Mouse (Mus musculus) erythroid progenitor cell, adult 5-6 weeks (primary cell): ENCODE results near the gene Angel1. TPM values are rescaled to one million over a fixed set of nuclear protein-coding genes. Genes with fewer than 3 reads are reported as not detected.

ENCODE experiments used
- ATAC-seq: replicated peaks from 2 replicates; pipeline ENCODE4 v1.8.0; 2016; ENCODE audit warnings: moderate number of reproducible peaks, mild to moderate bottlenecking, moderate TSS enrichment, inconsistent platforms; ENCODE audit not compliant: poor library complexity, low FRiP score, severe bottlenecking
- total RNA-seq, 2 experiments: library from RNA; stranded (forward) in 1 of 2; stranded (reverse) in 1 of 2; fragments of 150-400 nt in 1 of 2; fragments of 186-747, 209-891 nt in 1 of 2; gene quantifications; 2 replicates each; pipeline versions ENCODE4 v1.2.3 to v1.2.4; 2015 to 2017; ENCODE audit warnings: low replicate concordance in 2 of 2

Angel1 gene
- total RNA-seq, 2 experiments from 2014 or later = not detected

DNA sequence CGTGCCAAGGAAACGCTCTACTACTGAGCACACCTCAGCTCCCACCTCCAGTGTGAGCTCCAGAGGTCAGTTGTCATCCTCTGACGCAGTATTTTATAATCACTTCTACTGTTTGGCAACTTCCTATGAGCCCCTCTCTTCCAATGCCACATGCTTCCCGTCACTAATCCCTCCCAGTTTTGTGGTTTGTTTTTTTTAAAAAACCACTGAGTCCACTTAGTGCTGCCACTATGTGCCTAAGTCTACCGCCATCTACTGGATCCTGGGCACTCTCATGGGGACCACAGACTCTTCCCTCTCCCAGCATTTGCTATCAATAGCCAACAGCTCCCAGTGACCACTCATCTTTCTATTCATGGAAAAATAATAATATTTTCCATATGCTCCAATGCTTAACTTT, 12.2 kb downstream of the Angel1 start:
- ATAC-seq = no peak

DNA sequence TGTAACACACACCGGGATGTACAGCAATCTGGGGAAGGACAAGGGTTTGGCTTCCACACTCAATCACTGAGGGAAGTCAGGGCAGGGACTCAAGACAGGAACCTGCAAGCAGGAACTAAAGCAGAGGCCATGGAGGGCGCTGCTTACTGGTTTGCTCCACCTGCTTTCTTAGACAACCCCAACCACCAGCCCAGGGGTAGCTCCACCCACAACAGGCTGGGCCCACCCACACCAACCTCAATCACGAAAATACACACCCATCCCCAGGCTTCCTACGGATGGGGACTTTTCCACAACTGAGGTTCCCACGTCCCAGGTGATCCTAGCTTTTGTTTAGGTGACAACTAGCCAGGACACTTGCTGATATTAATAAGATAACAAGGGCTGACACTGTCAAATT, 20.4 kb downstream of the Angel1 start:
- no peak for ATAC-seq

DNA sequence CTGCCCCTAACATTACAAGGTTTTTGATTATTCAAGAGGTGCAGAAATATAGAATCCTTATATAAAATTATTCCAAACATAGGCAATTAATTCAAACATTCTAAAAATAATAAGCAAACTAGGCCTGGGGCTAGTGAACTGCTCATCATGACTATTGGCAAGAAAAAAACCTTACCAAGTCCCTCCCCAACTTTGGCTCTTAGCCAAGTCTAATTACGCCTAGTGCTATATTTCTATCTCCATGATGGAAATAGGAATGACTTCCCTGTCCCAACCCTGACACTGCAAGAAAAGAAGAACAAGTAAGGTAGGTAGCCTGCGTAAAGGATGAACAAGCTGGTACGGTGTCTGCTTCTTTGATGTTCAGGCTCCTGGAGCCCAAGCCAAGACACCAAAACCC, 23.6 kb downstream of the Angel1 start:
- no peak for ATAC-seq

DNA sequence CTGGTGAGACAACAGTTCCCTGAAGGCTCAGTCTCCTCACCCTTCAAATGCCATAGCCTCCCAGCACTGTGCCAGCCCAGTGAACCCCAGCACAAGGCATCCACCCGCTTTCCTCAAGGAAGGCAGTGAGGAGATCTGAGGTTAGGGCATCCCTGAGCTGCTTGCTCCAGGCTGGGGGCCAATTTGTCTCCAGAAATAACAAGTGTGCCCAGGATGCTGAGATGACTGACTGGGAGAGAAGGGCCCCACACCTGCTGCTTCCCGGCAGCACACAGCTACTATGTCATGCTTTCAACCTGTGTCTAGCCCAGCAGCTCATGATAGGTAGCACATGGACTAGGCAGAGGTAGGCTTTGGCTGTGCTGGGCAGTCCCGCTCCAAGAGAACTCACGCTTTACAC, 24.8 kb downstream of the Angel1 start:
- no peak for ATAC-seq

DNA sequence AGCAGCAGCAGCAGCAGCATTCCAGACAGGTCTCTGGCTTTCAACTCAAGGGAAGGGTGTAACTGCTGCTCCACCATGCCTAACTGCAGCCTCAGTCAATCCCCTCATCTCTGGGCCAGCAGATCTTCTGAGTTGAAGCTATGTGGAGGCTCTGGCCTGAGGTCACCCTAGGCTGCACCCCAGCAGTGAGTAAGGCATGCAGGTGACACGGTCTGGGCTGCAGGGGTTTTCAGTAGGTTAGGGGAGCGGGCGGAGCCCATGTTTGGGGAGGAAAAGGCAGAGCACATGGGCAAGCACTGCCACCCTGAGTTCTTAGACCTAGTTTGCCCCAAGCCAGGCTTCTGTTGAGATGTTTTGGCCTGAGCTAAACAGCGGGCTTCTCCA, 25.3 kb downstream of the Angel1 start:
- no peak for ATAC-seq

DNA sequence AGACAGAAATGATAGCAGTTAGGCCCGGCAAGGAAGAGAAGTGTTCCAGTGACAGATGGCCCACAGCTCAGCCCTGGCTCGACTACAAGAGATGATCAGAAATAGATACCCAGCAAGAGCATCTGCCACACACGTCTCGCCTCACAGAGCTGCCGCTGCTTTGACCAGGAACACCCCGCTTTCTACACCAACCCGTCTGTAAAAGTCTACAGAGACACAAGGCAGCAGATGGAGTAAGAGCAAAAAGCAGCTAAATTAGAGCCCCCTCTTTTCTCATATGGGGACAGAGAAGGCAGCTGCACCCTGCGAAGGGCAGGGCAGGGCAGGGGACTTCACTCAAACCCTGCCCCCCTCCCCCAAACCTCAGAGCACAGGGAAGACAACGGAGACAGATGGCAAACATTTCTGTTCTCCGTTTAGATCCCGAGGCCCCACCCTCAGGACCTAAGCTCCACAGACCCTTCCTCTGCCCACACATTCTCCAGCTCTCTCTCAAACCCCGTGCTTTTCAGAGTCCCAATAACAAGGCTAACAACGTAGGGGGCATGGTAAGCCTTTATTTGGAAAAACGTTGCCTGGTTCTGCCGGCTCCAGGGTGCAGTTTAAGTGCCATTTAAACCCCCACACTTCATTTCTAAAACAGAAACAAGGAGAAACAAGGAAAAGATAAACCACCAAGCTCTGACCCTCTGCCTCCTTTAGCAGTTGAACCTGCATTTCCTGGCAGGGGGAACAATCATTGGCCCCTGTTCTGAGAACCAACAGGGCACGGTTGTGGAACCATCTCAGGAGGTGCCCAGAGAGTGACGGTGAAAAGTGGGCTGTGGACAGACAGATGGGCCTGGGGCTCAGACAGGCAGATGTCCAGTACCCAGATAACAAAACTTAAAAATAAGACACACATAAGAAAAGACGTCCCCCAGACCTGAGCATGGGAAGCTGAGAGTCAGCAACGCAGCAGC, 26.0 kb downstream of the Angel1 start:
- no peak for ATAC-seq

DNA sequence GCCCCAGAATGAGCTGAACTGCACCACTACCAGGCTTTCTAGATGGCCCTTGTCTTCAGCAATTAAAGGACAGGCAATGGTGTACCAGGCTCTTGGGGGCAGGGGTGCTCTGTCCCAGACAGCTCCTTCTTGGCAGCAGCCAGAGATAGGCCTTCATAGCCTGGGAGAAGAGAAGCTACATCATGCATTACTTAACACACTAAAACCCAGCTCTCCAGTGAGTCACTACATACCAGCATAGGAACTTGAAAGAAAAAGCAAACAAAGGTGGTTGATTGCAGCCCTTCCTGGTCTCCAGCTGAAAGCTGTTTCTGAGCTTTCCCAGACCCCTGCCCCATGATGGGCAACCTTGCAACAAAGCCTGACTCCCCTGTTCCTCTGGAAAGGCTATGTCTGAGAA, 27.7 kb downstream of the Angel1 start:
- no peak for ATAC-seq

DNA sequence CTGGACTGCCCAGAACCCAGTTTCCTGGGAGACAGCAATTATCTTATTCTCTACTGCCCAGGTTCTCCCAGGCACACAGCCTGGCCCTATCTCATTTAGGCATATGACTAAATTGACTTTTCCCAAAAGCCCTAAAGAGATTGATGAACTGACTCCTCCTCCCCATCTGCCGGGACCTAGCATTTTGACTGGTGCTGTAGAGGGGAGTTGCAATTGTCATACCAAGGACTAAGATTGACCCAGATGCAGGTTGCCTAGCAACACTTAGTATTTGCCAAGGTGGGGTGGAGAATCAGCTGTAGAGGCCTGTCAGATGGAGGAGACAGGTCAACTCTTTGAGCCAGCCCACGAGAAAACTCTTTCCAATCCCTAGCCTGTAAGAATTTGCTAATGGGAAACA, 28.3 kb downstream of the Angel1 start:
- ATAC-seq = no peak

DNA sequence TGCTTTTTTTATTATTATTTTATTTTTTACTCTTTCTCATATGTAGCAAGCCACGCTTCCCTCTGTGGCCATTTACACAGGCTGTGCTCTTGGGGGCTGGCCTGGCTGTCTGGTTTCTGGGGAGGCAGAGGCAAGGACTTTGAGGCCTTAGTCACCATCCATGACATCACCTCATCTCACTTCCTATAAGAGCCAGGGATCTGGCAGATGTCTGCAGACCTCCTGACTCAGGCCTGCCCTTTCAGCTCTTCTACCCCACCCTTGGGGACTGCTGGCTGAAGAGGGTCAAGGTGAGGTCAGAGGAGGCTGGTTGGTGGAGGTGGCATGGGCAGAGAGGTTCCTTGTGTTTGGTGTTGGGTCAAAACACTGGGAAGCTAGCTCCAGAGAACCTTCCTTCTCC, 31.8 kb downstream of the Angel1 start:
- no peak for ATAC-seq

DNA sequence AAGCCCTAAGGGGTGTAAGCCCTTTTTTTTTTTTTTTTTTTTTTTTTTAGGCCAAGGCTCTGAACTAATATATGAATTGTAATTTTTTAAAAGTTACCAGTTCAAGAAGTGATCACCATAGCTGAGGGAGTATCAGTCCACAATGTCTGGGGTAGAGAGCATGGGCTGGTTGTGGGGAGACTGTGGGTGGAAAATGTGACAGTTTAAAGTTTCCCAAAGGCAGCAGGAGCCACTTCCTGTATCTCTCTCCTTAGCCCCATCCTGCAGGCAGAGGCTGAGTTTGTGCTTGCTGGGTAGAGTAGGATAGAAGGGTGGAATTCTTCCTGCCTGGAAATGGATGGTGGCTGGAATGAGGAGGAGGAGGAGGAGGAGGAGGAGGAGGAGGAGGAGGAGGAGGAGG, 32.9 kb downstream of the Angel1 start:
- ATAC-seq = no peak

DNA sequence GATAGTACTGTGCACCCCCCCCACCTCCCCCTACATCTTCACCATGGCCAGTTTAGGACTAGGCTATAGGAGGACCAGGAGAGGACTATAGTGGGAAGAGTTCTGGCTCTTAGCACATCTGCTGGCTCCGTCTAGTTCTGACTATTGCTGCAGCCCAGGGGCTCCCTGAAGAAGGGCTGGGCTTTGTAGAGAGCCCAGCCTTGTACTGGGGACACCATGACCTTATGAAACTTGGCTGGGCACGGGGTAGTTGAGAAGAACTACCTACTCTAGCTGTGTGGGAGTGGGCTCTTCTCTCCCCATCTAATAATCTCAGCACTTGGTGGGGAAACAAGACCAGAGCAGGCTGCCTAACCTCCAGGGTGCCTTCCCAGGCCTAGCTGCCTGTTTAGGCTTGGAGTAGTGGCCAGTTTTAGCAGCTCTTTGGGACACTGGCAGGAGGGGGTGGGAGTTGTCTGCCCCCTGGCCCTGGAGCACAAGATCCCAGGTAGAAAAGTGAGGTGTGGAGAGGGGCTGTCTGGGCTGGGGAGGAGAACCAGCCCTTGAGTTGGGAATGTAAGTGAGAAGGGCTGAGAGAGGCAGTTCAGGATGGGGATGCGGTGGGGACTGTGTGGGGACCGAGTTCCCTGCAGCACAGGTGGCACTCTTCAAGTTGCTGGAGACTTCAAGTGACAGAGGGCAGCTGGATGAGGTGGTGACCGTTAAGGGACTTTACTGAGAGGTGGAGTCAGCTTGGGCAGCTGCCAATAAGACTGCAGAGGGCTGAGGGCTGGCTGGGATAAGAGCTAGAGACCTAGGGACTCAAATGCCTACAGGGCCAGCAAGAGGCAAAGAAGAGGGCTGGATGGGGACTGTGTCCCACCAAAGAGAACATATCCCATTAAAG, 33.5 kb downstream of the Angel1 start:
- no peak for ATAC-seq

DNA sequence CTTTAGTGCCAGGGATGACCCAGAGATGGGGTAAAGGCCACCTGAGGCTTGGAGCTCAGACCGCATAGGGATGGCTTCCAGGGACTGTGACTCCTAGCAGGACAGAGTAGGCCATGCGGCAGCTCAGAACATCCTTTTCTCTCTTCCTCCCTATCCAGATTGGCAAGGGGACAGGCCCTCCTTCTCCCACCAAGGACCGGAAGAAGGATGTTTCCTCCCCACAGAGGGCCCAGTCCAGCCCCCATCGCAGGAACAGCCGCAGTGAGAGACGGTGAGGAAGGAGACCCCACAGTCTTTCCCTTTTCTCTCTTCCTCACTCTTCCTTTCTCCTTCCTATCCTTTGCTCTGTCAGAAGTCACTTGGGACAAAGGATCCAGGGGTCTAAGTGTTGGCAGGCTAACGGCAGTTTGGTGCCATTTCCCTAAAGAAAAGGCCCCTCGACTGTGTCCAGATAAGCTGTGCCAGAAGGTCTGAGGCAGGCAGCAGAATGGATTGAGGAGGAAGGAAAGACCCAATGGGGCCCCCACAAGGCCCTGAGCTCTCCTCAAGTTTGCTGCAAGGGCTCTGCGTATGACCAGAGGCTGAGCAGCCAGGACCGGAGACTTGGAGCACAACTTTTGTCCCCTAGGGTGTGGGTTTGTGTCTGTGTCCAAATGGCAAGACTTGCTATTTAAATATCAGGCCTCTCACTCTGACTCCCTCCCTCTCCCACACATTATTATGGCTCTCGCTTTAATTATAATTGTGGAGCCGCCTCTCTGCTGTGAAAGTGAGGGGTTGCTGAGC, 35.4 kb downstream of the Angel1 start:
- ATAC-seq = no peak

DNA sequence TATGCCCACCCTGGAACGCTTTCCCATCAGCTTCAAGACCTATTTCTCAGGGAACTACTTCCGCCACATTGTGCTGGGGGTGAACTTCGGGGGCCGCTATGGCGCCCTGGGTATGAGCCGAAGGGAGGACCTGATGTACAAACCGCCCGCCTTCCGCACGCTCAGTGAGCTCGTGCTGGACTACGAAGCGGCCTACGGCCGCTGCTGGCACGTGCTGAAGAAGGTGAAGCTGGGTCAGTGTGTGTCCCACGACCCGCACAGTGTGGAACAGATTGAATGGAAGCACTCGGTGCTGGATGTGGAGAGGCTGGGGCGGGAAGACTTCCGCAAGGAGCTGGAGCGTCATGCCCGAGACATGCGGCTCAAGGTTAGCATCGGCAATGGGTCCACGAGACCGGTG, 37.3 kb downstream of the Angel1 start:
- ATAC-seq = no peak

DNA sequence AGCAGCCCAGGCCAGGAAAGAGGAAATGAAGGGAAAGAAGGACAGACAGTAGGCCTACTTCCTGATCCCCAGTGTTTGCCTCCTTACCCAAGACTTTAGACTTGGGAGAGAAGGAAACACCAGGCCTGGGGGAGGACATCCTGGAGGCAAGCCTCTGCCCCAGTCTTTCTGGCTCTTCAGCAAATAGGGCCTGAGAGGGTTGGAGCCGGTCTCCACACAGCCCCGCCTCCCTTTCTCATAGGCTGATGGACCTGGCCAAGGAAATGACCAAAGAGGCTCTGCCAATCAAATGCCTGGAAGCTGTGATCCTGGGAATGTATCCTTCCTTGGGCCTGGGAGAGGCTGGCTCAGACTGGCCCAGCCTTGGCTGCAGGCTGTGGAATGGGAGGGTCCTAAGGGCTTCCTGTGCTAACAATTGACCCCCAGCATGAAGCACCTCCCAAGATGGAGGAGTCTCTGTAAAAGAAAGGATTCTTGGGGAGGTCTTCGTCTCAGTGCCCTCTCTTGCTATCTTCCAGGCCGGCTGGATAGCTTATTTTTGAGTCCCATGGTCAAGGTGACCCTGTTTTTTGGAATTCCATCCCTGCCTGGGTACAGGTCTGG, 38.2 kb downstream of the Angel1 start:
- ATAC-seq = no peak

DNA sequence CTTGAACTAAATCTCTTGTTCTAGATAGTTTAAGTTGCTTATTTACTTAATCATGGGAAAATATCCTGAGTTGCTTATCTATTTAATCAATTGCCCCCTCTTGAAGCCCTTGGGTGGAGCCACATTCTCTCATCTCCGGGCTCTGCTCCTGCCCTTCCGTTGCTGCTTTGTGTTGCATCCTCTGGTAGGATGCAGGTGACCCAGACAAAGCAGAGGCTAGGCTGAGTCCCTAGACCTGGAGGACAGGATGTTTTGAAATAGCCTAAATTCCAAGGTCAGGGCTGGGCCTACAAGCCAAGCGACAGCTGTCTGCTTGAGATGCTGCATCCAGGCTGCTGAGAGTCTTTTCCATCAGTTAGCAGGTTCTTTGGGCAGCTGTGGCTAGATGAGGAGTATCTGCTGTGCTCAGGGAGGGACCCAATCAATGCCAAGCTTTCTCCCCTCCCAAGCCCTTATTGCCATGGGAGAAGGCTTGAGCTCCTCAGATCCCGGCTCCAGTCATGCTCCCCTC, 38.8 kb downstream of the Angel1 start:
- no peak for ATAC-seq

DNA sequence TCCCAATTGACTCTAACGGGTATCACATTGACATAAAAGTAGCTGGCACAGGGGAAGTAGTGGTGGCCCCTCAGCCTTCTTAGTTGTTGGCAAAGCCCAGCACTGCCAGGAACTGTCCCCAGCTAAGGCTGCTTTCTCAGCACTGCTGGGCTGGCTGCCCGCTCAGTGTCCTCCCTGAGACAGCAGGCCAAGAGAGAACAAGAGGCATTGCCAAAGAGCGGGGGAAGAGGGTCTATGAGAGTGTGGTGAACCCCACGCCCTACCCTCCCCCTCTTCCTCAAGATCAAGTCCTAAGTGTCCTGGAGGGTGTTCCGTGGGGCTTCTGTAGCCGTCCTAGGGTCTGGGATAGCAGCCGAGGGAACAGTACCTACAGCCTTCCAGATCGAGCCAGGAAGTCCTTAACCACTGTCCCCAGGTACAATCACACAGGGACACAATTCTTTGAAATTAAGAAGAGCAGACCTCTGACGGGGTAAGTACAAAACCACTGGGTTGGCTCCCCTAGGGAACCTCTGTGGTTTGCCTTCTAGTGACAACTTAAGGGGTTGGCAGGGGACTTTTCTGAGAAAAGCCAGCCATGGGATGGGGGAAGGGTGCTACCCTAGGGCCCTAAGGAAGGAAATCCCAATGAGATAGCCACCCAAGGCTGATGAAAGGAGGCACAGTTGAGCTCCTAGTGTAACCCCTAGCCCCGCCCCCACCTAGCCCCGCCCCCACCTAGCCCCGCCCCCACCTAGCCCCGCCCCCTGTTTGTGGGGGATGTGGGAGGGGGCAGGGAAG, 39.5 kb downstream of the Angel1 start:
- ATAC-seq = no peak

DNA sequence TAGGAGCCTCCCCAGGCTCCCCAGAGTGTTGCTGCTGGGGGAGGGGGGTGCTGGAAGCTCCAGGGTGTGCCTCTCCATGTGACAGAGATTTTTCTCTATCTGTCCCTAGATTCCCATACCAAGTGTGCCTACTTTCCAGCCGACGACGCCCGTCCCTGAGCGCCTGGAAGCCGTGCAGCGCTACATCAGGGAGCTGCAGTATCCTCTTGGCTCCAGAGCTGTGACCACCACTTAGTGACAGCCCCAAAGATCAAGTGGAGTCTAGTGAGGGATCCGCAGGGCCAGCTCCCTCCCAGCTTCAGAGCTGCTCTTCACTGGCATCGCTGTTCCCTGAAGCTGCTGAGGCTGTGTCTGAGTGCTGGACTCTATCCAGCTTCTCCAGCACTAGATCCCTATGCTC, 41.0 kb downstream of the Angel1 start:
- ATAC-seq = no peak

DNA sequence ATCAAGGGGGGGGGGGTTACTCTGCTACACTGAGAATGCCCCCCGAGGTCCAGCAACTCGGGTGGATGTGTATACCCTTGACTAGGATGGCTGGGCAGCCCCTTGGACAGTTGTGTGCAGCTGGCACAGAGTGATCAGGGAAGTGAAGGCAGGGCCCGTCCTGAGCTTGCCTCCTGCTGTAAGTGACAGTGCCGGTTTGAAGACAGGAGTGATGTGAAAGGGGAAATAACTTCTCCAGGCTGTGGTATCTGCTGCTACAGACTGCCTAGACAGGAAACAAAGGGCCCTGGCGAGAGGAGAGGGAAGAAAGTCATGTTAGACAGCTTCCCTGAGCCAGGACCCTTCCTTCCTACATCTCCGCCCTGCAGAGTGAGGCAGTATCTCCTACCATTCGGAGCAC, 42.6 kb downstream of the Angel1 start:
- ATAC-seq = no peak

DNA sequence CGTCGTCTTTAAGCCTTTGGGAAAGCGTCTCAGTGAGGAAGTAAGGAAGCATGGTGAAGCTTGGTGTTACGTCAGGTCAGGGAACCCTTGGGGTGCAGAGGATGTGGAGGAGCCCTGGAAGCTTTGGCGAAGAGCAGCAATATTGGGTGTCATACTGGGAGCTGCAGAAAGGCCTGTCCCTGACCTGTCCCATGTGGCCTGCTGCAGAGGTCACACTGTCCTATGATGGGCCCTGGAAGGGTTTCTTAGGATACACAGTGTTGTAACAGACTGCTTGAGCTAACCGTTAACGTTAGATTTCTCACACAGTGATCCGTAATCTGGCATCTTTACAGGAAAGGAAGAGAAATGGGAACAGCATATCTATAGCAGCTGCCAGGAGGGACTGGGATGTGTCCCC, 44.1 kb downstream of the Angel1 start:
- no peak for ATAC-seq
